7 mouse cellular contexts compared by ENCODE assay signal in genomic region chr4:123535271-123535670, GRCm38 (mm10).
DNase-seq lines count a peak whose midpoint lies in the region; ATAC-seq and TF ChIP-seq lines count a peak whose summit lies in the region.

No protein-coding gene starts in this region.

- WGBS in forebrain, postnatal 0 days, result 13% methylated on average over 1 of the region's 1 CpGs
- 61% methylated on average over 1 of the region's 1 CpGs for WGBS in hindbrain, embryonic 11.5 days

- H3K9me3 ChIP-seq in forebrain, postnatal 0 days (ENCODE audit: low read length), result no peaks in the 10 kb centered on the region
- H3K9me3 ChIP-seq in hindbrain, embryonic 11.5 days (ENCODE audit: control insufficient read depth, low read length), result no peaks in the 10 kb centered on the region

- no peaks in the 10 kb centered on the region for H3K36me3 ChIP-seq in forebrain, postnatal 0 days (ENCODE audit: insufficient read depth)
- H3K36me3 ChIP-seq in hindbrain, embryonic 11.5 days (ENCODE audit: control insufficient read depth, insufficient read depth, low read length), result no peaks in the 10 kb centered on the region

- H3K4me1 ChIP-seq in forebrain, postnatal 0 days (ENCODE audit: insufficient read depth), result no peaks in the 10 kb centered on the region
- H3K4me1 ChIP-seq in hindbrain, embryonic 11.5 days (replicated peaks; ENCODE audit: control insufficient read depth, insufficient read depth, low read length), result no peaks in the 10 kb centered on the region

- H3K9ac ChIP-seq in forebrain, postnatal 0 days, result no peak overlapping the region
- H3K9ac ChIP-seq in hindbrain, embryonic 11.5 days (ENCODE audit: low read depth, low read length), result no peak overlapping the region

- peak; percentile 81 for TF ChIP-seq CTCF in forebrain, postnatal 0 days (IDR thresholded peaks at IDR 0.05; ENCODE audit: low read depth)

- ATAC-seq in cerebellum, adult (ENCODE audit: insufficient number of reproducible peaks, low FRiP score, low TSS enrichment), result peak; percentile 83
- peak; percentile 90 for ATAC-seq in forebrain, postnatal 0 days
- ATAC-seq in hindbrain, embryonic 11.5 days (ENCODE audit: low FRiP score), result no peak

- no peak overlapping the region for H3K4me2 ChIP-seq in forebrain, postnatal 0 days (ENCODE audit: low read depth)
- H3K4me2 ChIP-seq in hindbrain, embryonic 11.5 days (replicated peaks; ENCODE audit: low read depth, low read length), result no peak overlapping the region

- no peak overlapping the region for H3K4me3 ChIP-seq in forebrain, postnatal 0 days (ENCODE audit: low read depth, low read length)
- no peak overlapping the region for H3K4me3 ChIP-seq in hindbrain, embryonic 11.5 days (ENCODE audit: low read depth, low read length)

- H3K27ac ChIP-seq in forebrain, postnatal 0 days (ENCODE audit: low read depth, low read length), result no peak overlapping the region
- no peak overlapping the region for H3K27ac ChIP-seq in hindbrain, embryonic 11.5 days (ENCODE audit: low read depth, low read length)

- no peaks in the 10 kb centered on the region for H3K27me3 ChIP-seq in forebrain, postnatal 0 days (ENCODE audit: insufficient read depth, low read length)
- no peaks in the 10 kb centered on the region for H3K27me3 ChIP-seq in hindbrain, embryonic 11.5 days (ENCODE audit: control insufficient read depth, insufficient read depth, low read length)

- peak; percentile 85 for DNase-seq in Muller cell, postnatal 12 days (ENCODE audit: inconsistent ontology term)
- DNase-seq in forebrain, postnatal 0 days, result peak; percentile 83
- peak; percentile 59 for DNase-seq in hindbrain, embryonic 11.5 days (ENCODE audit: low spot score)
- peak; percentile 71 for DNase-seq in layer of hippocampus, adult 9-11 months
- DNase-seq in lung, postnatal 36 days, result peak; percentile 84
- peak; percentile 47 for DNase-seq in skeletal muscle tissue, adult 2 months (ENCODE audit: low read depth, low spot score)
